Mouse (Mus musculus): ENCODE data around the gene Uba52.

GRCm38 (mm10) chr8:70535701-70536100 lies 25.1 kb upstream of the Uba52 start:
- TF ChIP-seq CTCF (IDR thresholded peaks at IDR 0.05): no peak
- no peak for TF ChIP-seq EP300 (IDR thresholded peaks at IDR 0.05)
